Mouse (Mus musculus) embryonic facial prominence, embryonic 14.5 days (tissue): ENCODE data around the gene Spsb3. TPM values are rescaled to one million over a fixed set of nuclear protein-coding genes. Genes with fewer than 3 reads are reported as not detected.

ENCODE experiments used
- ATAC-seq: fragments of 200-750 bp; cut with Nextera tagmentation; 2 replicates; pipeline ENCODE4 v1.8.0; 2017; ENCODE audit warnings: low read depth, moderate number of reproducible peaks, moderate TSS enrichment
- DNase-seq: peaks from one replicate; pipeline ENCODE4 v3.0.0-alpha.2; 2015; ENCODE audit warnings: low spot score
- H3K27ac ChIP-seq: fragments of 300-500 bp; sonication (generic); replicated peaks from 2 replicates; pipeline ENCODE4 v1.5.1; 2014; ENCODE audit warnings: low read depth, mild to moderate bottlenecking, low read length, moderate library complexity
- H3K27me3 ChIP-seq: fragments of 300-500 bp; sonication (generic); replicated peaks from 2 replicates; pipeline ENCODE4 v1.6.1; 2014; ENCODE audit warnings: low read length; ENCODE audit not compliant: control insufficient read depth, insufficient read depth
- H3K36me3 ChIP-seq: fragments of 300-500 bp; sonication (generic); 2 replicates; pipeline ENCODE4 v1.6.1; 2014; ENCODE audit warnings: low read length, mixed read lengths; ENCODE audit not compliant: control insufficient read depth, insufficient read depth
- H3K4me1 ChIP-seq: fragments of 300-500 bp; sonication (generic); 2 replicates; pipeline ENCODE4 v1.6.1; 2014; ENCODE audit warnings: antibody characterized with exemption, low read length; ENCODE audit not compliant: control insufficient read depth, insufficient read depth
- H3K4me2 ChIP-seq: fragments of 300-500 bp; sonication (generic); 2 replicates; pipeline ENCODE4 v1.6.1; 2014; ENCODE audit warnings: low read depth, mild to moderate bottlenecking, low read length, moderate library complexity, mixed read lengths
- H3K4me3 ChIP-seq: fragments of 300-500 bp; sonication (generic); 2 replicates; pipeline ENCODE4 v1.5.1; 2014; ENCODE audit warnings: low read depth, mild to moderate bottlenecking, low read length
- H3K9ac ChIP-seq: fragments of 300-500 bp; sonication (generic); 2 replicates; pipeline ENCODE4 v1.6.1; 2014; ENCODE audit warnings: low read depth, mild to moderate bottlenecking, low read length, moderate library complexity, mixed read lengths
- H3K9me3 ChIP-seq: fragments of 300-500 bp; sonication (generic); 2 replicates; pipeline ENCODE4 v1.6.1; 2016; ENCODE audit warnings: low read length; ENCODE audit not compliant: control insufficient read depth
- WGBS: fragments of 180-500 bp; shearing (Covaris S2); extraction: QIAGEN DNeasy Blood & Tissue Kit; methylation state at CpG from one replicate; pipeline ENCODE4 v1.1.7; 2014; 5-methylcytosine and 5-hydroxymethylcytosine counted together
- polyA plus RNA-seq: library from polyadenylated mRNA; unstranded; fragments of >200 nt; fragmentation: Nextera tagmentation; extraction: Ambion mirVana; gene quantifications from 2 replicates; pipeline ENCODE4 v1.2.1, GENCODE M21; 2014

The Spsb3 gene
- polyA plus RNA-seq, 1 experiment from 2014 or later: 40.8 TPM

DNA sequence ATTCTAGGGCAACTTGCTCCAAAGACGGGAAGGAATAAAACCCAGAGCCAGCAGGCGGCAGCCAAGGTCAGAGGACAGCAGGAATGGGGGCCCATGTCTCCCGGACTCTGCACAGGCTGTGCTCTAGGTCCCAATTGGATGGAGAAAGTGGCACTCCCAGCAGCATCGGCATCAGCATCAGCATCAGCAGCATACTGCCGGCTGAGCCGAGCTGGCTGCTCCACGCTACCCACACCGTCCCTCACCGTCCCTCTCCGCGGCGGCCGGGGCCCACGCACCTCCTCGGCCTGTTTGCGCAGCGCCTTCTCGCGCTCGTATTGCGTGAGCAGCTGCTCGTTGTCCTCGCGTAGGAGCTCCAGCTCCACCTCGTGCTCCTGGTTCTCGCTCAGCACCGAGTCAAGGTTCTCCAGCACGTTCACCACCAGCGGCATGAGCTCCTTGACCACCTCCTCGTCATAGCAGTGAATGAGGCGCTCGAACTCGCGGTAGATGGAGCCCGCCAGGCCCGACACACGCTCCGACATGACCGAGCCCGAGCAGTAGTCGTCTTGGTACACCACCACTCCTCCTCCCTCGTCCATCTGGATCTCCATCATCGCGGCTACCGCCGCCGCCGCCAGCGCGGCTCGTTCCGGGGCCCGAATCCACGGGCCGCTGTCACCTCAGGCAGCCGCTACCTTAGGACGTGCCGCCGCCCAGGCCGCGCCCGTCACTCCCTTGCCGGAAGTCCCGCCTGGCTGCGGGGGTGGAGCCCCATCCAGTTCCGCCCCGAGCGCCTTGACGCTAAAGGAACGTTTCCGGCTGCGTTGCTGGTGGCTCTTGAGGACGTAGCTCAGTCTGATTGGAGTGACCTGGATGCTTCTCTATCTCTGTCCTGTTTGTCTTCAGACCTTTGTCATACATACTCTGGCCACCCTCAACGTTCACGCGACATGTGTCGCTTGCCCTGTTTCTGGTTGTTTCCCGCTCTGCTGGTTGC is 50.1 kb downstream of the Spsb3 start, which contains the start of gene Mapk8ip3:
Mapk8ip3 (minus strand) TSS at position 719 of the 979 bp plus-strand sequence.
- Histone ChIP-seq H3K27ac (peak within 1 kb of the TSS; percentile 85), H3K4me1 (peaks cover 8% of the 10 kb centered on the region; the same call in 1 of the 2 replicates), H3K27me3 (no peaks in the 10 kb centered on the region), H3K4me3 (peak within 1 kb of the TSS; percentile 96), H3K4me2 (peak within 1 kb of the TSS; percentile 88), H3K9me3 (no peaks in the 10 kb centered on the region), H3K9ac (peak within 1 kb of the TSS; percentile 93), H3K36me3 (peaks cover 18% of the 10 kb centered on the region; the same call in 1 of the 2 replicates)
- ATAC-seq (peak; percentile 98), DNase-seq (peak; percentile 96)
- 0% methylated on average over 38 of the region's 78 CpGs for WGBS

DNA sequence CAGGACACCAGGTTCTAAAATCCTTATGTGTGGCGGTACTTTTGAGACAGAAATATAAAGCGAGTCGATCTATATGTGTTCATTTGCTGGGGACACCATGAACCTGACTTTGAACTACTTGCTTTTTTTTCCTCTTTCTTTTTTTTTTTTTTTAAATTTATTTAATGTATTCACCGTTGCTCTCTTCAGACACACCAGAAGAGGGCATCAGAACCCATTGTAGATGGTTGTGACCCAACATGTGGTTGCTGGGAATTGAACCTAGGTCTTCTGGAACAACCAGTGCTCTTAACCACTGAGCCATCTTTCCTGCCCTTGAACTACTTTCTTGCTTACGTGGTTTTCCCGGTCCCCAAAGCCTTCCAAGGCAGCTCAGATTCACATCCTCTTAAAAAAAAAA is 50.8 kb downstream of the Spsb3 start:
- Histone ChIP-seq H3K9me3 (no peaks in the 10 kb centered on the region), H3K4me2 (peak overlapping the region; percentile 88), H3K36me3 (peaks cover 14% of the 10 kb centered on the region; the same call in 1 of the 2 replicates), H3K4me3 (peak overlapping the region; percentile 96), H3K27ac (peak overlapping the region; percentile 85), H3K9ac (peak overlapping the region; percentile 93), H3K27me3 (no peaks in the 10 kb centered on the region), H3K4me1 (peaks cover 8% of the 10 kb centered on the region; the same call in 1 of the 2 replicates)
- WGBS: 43% methylated on average over 6 of the region's 6 CpGs
- DNase-seq (no peak), ATAC-seq (no peak; the same call in 1 of the 2 replicates)

Other genes starting within 250 kb of the Spsb3 start
- gene Slc9a3r2, start 236.3 kb upstream of the Spsb3 start, polyA plus RNA-seq: 56.7 and 57.7 TPM in 2 replicates
- 0.82 and 1.4 TPM in 2 replicates for gene Npw, start 228.2 kb upstream of the Spsb3 start, polyA plus RNA-seq
- 23.7 and 25.2 TPM in 2 replicates for gene Zfp598, start 217.0 kb upstream of the Spsb3 start, polyA plus RNA-seq
- gene Syngr3, start 196.7 kb upstream of the Spsb3 start, polyA plus RNA-seq: 7.7 and 8.2 TPM in 2 replicates
- gene Gfer, start 190.5 kb upstream of the Spsb3 start, polyA plus RNA-seq: 40.8 and 41.9 TPM in 2 replicates
- 3.7 and 5.3 TPM in 2 replicates for gene Noxo1, start 190.4 kb upstream of the Spsb3 start, polyA plus RNA-seq
- gene Tbl3, start 179.0 kb upstream of the Spsb3 start, polyA plus RNA-seq: 50.1 and 67.2 TPM in 2 replicates
- gene Rnf151, start 168.6 kb upstream of the Spsb3 start, polyA plus RNA-seq: 0.17 TPM in 1 of 2 replicates, not detected in the other
- 1,571 and 1,579 TPM in 2 replicates for gene Rps2, start 168.5 kb upstream of the Spsb3 start, polyA plus RNA-seq
- 233 and 267 TPM in 2 replicates for gene Ndufb10, start 162.2 kb upstream of the Spsb3 start, polyA plus RNA-seq
- gene Rpl3l, start 158.8 kb upstream of the Spsb3 start, polyA plus RNA-seq: 0.39 TPM in 1 of 2 replicates, not detected in the other
- 28.7 and 30.3 TPM in 2 replicates for gene Msrb1, start 150.0 kb upstream of the Spsb3 start, polyA plus RNA-seq
- gene Hs3st6, start 133.7 kb upstream of the Spsb3 start, polyA plus RNA-seq: 10.1 and 11.7 TPM in 2 replicates
- not detected in 2 replicates for gene Meiob, start 82.4 kb upstream of the Spsb3 start, polyA plus RNA-seq
- 40.6 and 43.3 TPM in 2 replicates for gene Hagh, start 46.5 kb upstream of the Spsb3 start, polyA plus RNA-seq
- gene Fahd1, start 36.3 kb upstream of the Spsb3 start, polyA plus RNA-seq: 16.2 and 20.0 TPM in 2 replicates
- 0.22 and 0.51 TPM in 2 replicates for gene Igfals, start 20.6 kb upstream of the Spsb3 start, polyA plus RNA-seq
- 47.5 and 48.0 TPM in 2 replicates for gene Nubp2, start 294 bp upstream of the Spsb3 start, polyA plus RNA-seq
- 23.0 and 24.9 TPM in 2 replicates for gene Eme2, start 8.4 kb downstream of the Spsb3 start, polyA plus RNA-seq
- 78.5 and 78.7 TPM in 2 replicates for gene Mrps34, start 8.5 kb downstream of the Spsb3 start, polyA plus RNA-seq
- gene Nme3, start 9.9 kb downstream of the Spsb3 start, polyA plus RNA-seq: 37.5 and 46.1 TPM in 2 replicates
- gene Mapk8ip3, start 50.3 kb downstream of the Spsb3 start, polyA plus RNA-seq: 34.6 and 37.4 TPM in 2 replicates
- gene Jpt2, start 74.0 kb downstream of the Spsb3 start, polyA plus RNA-seq: 83.6 and 95.6 TPM in 2 replicates
- gene Cramp1l, start 129.1 kb downstream of the Spsb3 start, polyA plus RNA-seq: 7.1 and 7.7 TPM in 2 replicates
- gene Ift140, start 129.4 kb downstream of the Spsb3 start, polyA plus RNA-seq: 13.9 and 17.5 TPM in 2 replicates
- 22.6 and 23.2 TPM in 2 replicates for gene Tmem204, start 196.9 kb downstream of the Spsb3 start, polyA plus RNA-seq
- gene Telo2, start 229.3 kb downstream of the Spsb3 start, polyA plus RNA-seq: 24.8 and 37.2 TPM in 2 replicates
- 1.8 and 2.9 TPM in 2 replicates for gene Ptx4, start 234.1 kb downstream of the Spsb3 start, polyA plus RNA-seq
- gene Clcn7, start 246.7 kb downstream of the Spsb3 start, polyA plus RNA-seq: 21.4 and 22.6 TPM in 2 replicates